Mouse (Mus musculus) bone marrow macrophage, adult 2 months (primary cell): ENCODE results near the gene Wnt8b.

Experiments used
- CTCF ChIP-seq: IDR thresholded peaks from 2 replicates; pipeline ENCODE4 v1.5.1; 2012; ENCODE audit warnings: low read depth, mild to moderate bottlenecking, low read length, moderate library complexity
- POLR2A ChIP-seq: IDR thresholded peaks from 2 replicates; pipeline ENCODE4 v1.6.1; 2012; ENCODE audit warnings: mild to moderate bottlenecking, low read depth, low read length, borderline replicate concordance

DNA sequence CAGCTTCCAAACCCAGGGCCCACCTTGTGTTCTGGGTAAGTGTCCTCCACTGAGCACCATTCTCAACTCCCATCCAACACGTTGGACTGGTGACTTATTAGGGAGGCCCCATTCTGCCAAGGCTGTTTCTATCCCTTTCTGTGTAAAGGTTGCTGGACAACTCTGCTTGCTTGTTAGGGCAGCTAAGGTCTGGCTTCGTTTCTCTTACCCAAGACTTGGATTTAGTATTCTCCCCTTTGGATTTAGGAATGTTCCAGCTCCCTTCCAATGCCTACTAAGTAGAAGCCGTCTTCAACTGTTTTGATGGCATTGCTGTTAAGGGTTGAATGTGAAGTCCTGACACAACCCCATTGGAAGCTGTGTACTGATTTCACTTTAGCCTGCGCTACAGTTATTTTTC lies 45.3 kb upstream of the Wnt8b start:
- no peak for TF ChIP-seq CTCF
- TF ChIP-seq POLR2A, result no peak
